Mouse (Mus musculus) forebrain, postnatal 0 days (tissue): Measurements from ENCODE around the gene Cdh13. TPM values are rescaled to one million over a fixed set of nuclear protein-coding genes. Genes with fewer than 3 reads are reported as not detected.
A peak's percentile ranks its signal among the peaks of the same experiment; 100 is the strongest.
"Not testable (repeated sequence)": the region's sequence is repeated elsewhere in the genome, so short reads cannot be mapped to it uniquely, and the experiment has no call there.

Source experiments
- ATAC-seq: fragments of 200-750 bp; cut with Nextera tagmentation; 2 replicates; pipeline ENCODE4 v1.8.0; 2017; ENCODE audit warnings: mild to moderate bottlenecking, moderate library complexity
- DNase-seq: peaks from one replicate; pipeline ENCODE4 v3.0.0-alpha.2; 2015
- H3K27ac ChIP-seq: fragments of 300-500 bp; sonication (generic); 2 replicates; pipeline ENCODE4 v1.5.1; 2014; ENCODE audit warnings: low read depth, mild to moderate bottlenecking, antibody characterized with exemption, low read length, moderate library complexity, mixed read lengths
- H3K27me3 ChIP-seq: fragments of 300-500 bp; sonication (generic); 2 replicates; pipeline ENCODE4 v1.6.1; 2014; ENCODE audit warnings: mild to moderate bottlenecking, low read length, mixed read lengths; ENCODE audit not compliant: insufficient read depth
- H3K36me3 ChIP-seq: fragments of 300-500 bp; sonication (generic); 2 replicates; pipeline ENCODE4 v1.6.1; 2014; ENCODE audit warnings: mild to moderate bottlenecking, moderate library complexity; ENCODE audit not compliant: insufficient read depth
- H3K4me1 ChIP-seq: fragments of 300-500 bp; sonication (generic); 2 replicates; pipeline ENCODE4 v1.6.1; 2014; ENCODE audit warnings: antibody characterized with exemption; ENCODE audit not compliant: insufficient read depth
- H3K4me2 ChIP-seq: fragments of 300-500 bp; sonication (generic); 2 replicates; pipeline ENCODE4 v1.6.1; 2014; ENCODE audit warnings: low read depth, mild to moderate bottlenecking, moderate library complexity
- H3K4me3 ChIP-seq: fragments of 300-500 bp; sonication (generic); 2 replicates; pipeline ENCODE4 v1.5.1; 2014; ENCODE audit warnings: low read depth, low read length, mixed read lengths
- H3K9ac ChIP-seq: fragments of 300-500 bp; sonication (generic); 2 replicates; pipeline ENCODE4 v1.6.1; 2014; ENCODE audit warnings: mild to moderate bottlenecking
- H3K9me3 ChIP-seq: fragments of 300-500 bp; sonication (generic); 2 replicates; pipeline ENCODE4 v1.6.1; 2016; ENCODE audit warnings: low read length
- CTCF ChIP-seq: sonication (generic); IDR thresholded peaks from 2 replicates; pipeline ENCODE4 v1.5.1; 2016; ENCODE audit warnings: antibody characterized with exemption, control low read depth, low read depth
- WGBS: fragments of 180-500 bp; shearing (Covaris S2); extraction: QIAGEN DNeasy Blood & Tissue Kit; methylation state at CpG from one replicate; pipeline ENCODE4 v1.1.7; 2014; 5-methylcytosine and 5-hydroxymethylcytosine counted together
- polyA plus RNA-seq: library from polyadenylated mRNA; unstranded; fragments of >200 nt; fragmentation: Nextera tagmentation; extraction: Ambion mirVana; gene quantifications from 2 replicates; pipeline ENCODE4 v1.2.1, GENCODE M21; 2015
- total RNA-seq: library from RNA; depleted of rRNA; stranded (reverse); fragments of >200 nt; gene quantifications from 2 replicates; pipeline ENCODE4 v1.2.3, GENCODE M21; 2014

Gene Cdh13
- total and polyA plus RNA-seq, 2 experiments from 2014 or later = 127 to 154 TPM

DNA sequence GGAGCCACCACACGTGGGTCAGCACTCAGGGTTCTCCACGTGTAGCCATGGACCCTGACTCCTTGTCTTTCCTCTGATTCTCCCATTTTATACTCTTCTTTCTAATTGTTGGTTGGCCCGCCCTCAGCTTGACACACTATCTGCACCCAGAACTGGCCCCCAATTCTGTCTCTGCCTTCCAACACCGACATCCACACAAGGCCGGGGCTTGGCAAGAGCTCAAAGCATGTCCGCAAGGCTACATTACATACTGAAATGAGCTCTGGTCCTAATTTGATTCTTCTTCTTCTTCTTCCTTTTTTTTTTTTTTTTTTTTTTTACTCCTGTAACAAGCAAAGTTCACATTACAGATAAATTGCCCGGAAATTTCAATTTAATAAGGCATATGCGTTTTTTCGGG is 1001.0 kb downstream of the Cdh13 start:
- H3K4me3 ChIP-seq = no peak overlapping the region
- ATAC-seq = no peak
- H3K36me3 ChIP-seq = no peaks in the 10 kb centered on the region
- H3K9ac ChIP-seq = no peak overlapping the region
- no peaks in the 10 kb centered on the region for H3K4me1 ChIP-seq
- DNase-seq = no peak
- H3K27me3 ChIP-seq = no peaks in the 10 kb centered on the region
- TF ChIP-seq CTCF = no peak
- H3K9me3 ChIP-seq = no peaks in the 10 kb centered on the region
- no peak overlapping the region for H3K27ac ChIP-seq
- H3K4me2 ChIP-seq = no peak overlapping the region
- WGBS = 65% methylated on average over 9 of the region's 9 CpGs

- Histone ChIP-seq H3K4me1 (no peaks in the 10 kb centered on the region), H3K27me3 (no peaks in the 10 kb centered on the region), H3K36me3 (no peaks in the 10 kb centered on the region), H3K9me3 (no peaks in the 10 kb centered on the region), H3K9ac (no peak overlapping the region), H3K4me2 (no peak overlapping the region), H3K27ac (no peak overlapping the region), H3K4me3 (no peak overlapping the region)
- WGBS = 60% methylated on average over 4 of the region's 4 CpGs
- no peak for ATAC-seq
- peak; percentile 43 for DNase-seq
- no peak for TF ChIP-seq CTCF
Observed at GRCm38 (mm10) chr8:119284920-119285319, 1001.4 kb downstream of the Cdh13 start.

DNA sequence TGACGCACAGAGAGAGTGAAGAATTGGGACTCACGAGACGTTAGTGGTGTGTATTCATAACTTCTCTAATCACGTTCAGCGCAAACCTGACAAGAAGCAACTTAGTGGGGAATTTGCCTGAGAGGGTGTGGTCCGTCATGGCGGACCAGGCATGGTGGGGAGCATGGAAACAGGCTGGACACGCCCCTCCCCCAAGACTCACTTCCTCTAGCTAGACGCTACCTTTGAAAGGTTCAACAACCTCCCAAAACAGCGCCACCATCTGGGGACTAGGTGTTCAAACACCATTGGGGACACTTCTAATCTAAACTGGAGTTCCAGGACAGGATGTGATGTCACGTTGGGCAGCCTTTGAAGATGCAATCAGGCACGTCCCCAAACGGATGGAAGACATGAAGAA is 1011.9 kb downstream of the Cdh13 start:
- WGBS = 80% methylated on average over 13 of the region's 13 CpGs
- TF ChIP-seq CTCF = peak; percentile 31
- Histone ChIP-seq H3K4me2 (no peak overlapping the region), H3K36me3 (no peaks in the 10 kb centered on the region), H3K9ac (no peak overlapping the region), H3K9me3 (no peaks in the 10 kb centered on the region), H3K27ac (no peak overlapping the region), H3K27me3 (no peaks in the 10 kb centered on the region), H3K4me1 (no peaks in the 10 kb centered on the region), H3K4me3 (no peak overlapping the region)
- DNase-seq = no peak
- no peak for ATAC-seq

DNA sequence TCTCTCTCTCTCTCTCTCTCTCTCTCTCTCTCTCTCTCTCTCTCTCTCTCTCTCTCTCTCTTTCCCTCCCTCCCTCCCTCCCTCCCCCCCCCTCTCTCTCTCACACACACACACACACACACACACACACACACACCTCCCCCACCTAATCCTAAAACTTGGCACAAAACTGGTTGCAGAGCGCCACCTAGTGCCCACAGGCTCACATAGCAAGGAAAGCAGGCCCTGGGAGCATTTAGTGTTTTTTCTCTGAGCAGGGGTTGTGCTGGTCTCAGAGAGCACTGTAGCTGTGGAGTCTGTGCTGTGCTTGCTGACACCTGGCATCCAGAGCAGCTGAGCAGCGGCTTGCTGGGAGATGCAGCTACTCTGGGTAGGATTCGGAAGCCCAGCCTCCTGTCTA is 1014.2 kb downstream of the Cdh13 start:
- not testable (repeated sequence) for ATAC-seq, H3K36me3 ChIP-seq, H3K4me2 ChIP-seq, H3K4me3 ChIP-seq, H3K27ac ChIP-seq, H3K27me3 ChIP-seq, H3K9me3 ChIP-seq, H3K4me1 ChIP-seq, H3K9ac ChIP-seq
- TF ChIP-seq CTCF = peak; percentile 82
- WGBS = 23% methylated on average over 3 of the region's 3 CpGs
- peak; percentile 76 for DNase-seq

GRCm38 (mm10) chr8:119300335-119300734 is 1016.8 kb downstream of the Cdh13 start:
- Histone ChIP-seq H3K27me3 (no peaks in the 10 kb centered on the region), H3K9me3 (no peaks in the 10 kb centered on the region), H3K4me2 (no peak overlapping the region), H3K27ac (no peak overlapping the region), H3K4me1 (no peaks in the 10 kb centered on the region), H3K36me3 (no peaks in the 10 kb centered on the region), H3K9ac (no peak overlapping the region), H3K4me3 (no peak overlapping the region)
- 82% methylated on average over 5 of the region's 5 CpGs for WGBS
- TF ChIP-seq CTCF = peak; percentile 19; the same call in 1 of the 2 replicates
- ATAC-seq (no peak), DNase-seq (no peak)

- Histone ChIP-seq H3K36me3 (no peaks in the 10 kb centered on the region), H3K4me1 (no peaks in the 10 kb centered on the region), H3K9me3 (no peaks in the 10 kb centered on the region), H3K4me3 (no peak overlapping the region), H3K4me2 (no peak overlapping the region), H3K9ac (no peak overlapping the region), H3K27ac (no peak overlapping the region), H3K27me3 (no peaks in the 10 kb centered on the region)
- WGBS = 72% methylated on average over 8 of the region's 8 CpGs
- DNase-seq = no peak
- TF ChIP-seq CTCF = no peak
- no peak for ATAC-seq
Observed at GRCm38 (mm10) chr8:119304196-119304595, 1020.7 kb downstream of the Cdh13 start.

GRCm38 (mm10) chr8:119311412-119311811 is 1027.9 kb downstream of the Cdh13 start:
- Histone ChIP-seq H3K4me3 (no peak overlapping the region), H3K27me3 (no peaks in the 10 kb centered on the region), H3K4me1 (no peaks in the 10 kb centered on the region), H3K9me3 (no peaks in the 10 kb centered on the region), H3K9ac (no peak overlapping the region), H3K4me2 (no peak overlapping the region), H3K27ac (no peak overlapping the region), H3K36me3 (no peaks in the 10 kb centered on the region)
- peak; percentile 20 for DNase-seq
- 33% methylated on average over 3 of the region's 3 CpGs for WGBS
- peak; percentile 56 for TF ChIP-seq CTCF
- no peak for ATAC-seq

DNA sequence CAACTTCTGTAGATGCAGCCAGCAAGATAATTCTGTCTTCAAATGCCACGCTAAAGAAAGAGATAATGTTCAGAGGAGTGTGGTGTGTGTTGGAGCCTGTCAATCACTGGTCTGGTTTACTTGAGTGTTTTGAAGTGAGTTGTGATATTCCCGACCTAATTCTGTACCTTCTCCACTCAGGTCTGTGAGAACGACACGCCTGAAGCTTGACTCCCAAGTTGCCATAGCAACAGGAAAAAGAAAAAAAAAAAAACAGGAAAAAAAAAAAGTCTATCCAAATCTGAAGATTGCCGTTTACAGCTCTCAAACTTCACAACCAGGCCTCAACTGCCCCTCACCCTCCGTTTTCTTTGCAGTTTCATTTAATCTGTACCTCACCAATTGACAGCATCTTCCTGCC is 1039.7 kb downstream of the Cdh13 start:
- H3K4me3 ChIP-seq = no peak overlapping the region
- no peaks in the 10 kb centered on the region for H3K4me1 ChIP-seq
- DNase-seq = peak; percentile 42
- no peak overlapping the region for H3K9ac ChIP-seq
- 38% methylated on average over 6 of the region's 6 CpGs for WGBS
- peak; percentile 53 for ATAC-seq
- H3K4me2 ChIP-seq = no peak overlapping the region
- no peaks in the 10 kb centered on the region for H3K36me3 ChIP-seq
- H3K27me3 ChIP-seq = no peaks in the 10 kb centered on the region
- H3K27ac ChIP-seq = no peak overlapping the region
- no peaks in the 10 kb centered on the region for H3K9me3 ChIP-seq
- TF ChIP-seq CTCF = no peak
